Mouse (Mus musculus) adipocyte (in vitro differentiated cells): ENCODE data around the gene Tmem50a.
"Not testable (repeated sequence)": the region's sequence is repeated elsewhere in the genome, so short reads cannot be mapped to it uniquely, and the experiment has no call there.

ENCODE experiments used
- DNase-seq: peaks from one replicate; pipeline ENCODE4 v3.0.0-alpha.2; 2016; ENCODE audit warnings: low spot score

Gene Tmem50a

DNA sequence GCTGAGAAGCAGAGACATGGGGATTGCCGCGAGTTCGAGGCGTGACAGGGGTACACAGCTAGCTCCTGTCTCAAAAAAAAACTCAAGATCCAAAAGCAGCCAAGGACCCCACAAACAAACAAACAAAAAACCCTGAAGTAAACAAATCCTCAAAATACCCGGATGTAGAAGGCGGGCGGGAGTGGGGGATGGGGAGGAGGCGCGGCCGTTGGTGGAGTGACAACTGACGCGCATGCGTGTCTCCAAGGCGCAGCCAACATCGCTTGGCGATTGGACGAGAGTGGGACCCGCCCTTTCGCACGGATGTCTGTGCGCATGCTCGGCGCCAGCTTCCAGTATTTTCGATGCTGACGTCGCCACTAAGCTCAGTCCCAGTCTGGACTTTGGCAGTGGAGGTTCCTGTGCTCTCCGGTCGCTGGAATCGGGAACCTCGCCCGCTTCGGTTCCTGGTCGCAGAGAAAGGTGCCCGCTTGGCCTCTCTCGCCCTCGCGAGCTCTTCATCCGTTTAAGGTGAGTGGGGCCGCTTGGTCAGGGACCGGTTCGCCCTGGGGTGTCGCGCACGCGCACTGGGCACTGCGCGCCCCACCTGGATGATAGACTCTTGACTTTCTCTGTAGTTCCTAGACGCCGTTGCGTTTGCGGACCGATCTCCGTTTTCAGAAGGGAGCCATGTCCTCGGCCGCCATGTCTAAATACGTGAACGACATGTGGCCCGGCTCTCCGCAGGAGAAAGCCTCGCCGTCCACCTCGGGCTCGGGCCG is 8.6 kb upstream of the Tmem50a start, which contains the start of gene Rsrp1:
Rsrp1 (plus strand) TSS at position 335 of the 761 bp plus-strand sequence.
- peak; percentile 98 for DNase-seq

GRCm38 (mm10) chr4:134922925-134923244 is 8.1 kb upstream of the Tmem50a start:
- DNase-seq, result peak; percentile 80

GRCm38 (mm10) chr4:134922111-134922924 is 7.5 kb upstream of the Tmem50a start:
- no peak for DNase-seq

GRCm38 (mm10) chr4:134921703-134922102 is 6.9 kb upstream of the Tmem50a start:
- no peak for DNase-seq

GRCm38 (mm10) chr4:134920631-134921030 is 5.8 kb upstream of the Tmem50a start:
- no peak for DNase-seq

DNA sequence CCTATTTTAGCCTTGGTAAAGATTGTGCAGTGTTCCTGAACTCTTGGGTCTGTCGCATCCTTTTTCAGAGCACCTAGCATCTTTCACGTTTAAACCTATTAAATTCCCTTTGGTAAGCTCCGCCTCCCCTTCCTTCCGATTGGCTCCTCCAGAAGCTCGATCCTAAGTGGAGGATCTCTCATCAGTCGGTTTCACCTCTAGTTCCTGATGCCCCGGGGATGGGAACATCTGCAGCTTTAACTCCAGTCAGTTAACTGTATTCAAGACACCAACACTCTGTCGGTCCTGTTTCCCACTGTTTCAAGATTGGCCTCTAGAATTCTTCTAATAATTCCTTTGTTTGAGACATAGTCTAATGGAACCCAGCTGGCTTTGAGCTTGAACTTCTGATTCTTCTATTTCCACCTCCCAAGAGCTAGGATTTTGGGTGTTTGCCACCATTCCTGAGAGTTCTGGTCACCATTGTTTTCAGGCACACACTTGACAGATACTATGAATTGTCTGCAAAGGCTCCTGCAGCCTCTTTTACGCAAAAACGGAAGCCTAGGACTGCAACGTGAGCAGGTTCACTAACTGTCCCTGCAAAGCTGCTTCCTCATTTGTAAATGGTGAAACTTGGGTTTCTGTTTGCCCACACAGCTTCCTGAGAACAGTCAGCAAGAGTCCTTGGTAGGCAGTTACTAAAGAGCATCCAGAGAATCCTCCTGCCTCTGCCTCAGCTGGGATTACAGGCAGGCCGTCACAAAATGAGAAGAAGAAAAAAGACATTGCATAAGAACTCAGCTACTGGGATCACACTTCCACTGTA is 5.1 kb upstream of the Tmem50a start:
- DNase-seq, result no peak

DNA sequence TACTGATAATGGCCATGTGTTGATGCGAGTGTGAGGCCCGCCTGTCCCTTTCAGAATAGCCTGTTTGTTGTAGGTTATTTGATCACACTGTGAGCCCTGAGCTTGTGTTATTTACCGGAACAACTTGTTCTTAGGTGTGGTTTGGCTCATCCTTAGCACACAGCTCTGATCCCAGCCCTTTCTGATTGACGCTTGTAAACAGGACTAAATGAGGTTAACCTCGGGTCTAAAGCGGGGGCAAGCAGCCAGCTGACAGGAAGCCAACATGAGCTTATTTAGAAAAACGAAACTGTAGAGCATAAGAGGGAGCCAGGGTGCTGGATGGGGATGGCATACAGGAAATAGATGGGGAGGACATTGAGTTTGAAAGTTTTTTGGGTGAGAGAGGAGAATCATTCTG is 3.6 kb upstream of the Tmem50a start:
- peak; percentile 93 for DNase-seq

DNA sequence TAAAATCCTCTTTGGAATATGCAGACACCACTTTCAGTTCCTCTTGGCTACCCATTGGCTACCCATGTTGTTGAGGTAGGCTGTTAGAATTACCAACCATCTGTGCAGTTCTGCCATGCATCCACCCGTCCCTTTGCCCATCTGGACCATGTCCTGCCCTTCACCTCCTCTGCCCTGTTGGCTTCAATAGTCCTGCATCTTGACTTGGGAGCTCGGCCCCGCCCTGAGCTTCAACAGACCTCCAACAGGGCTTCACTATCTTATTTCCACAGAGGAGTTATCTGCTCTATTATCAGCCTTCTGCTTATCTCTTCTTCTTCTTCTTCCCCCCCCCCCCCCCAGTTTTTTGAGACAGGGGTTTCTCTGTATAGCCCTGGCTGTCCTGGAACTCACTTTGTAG is 2.4 kb upstream of the Tmem50a start:
- no peak for DNase-seq

DNA sequence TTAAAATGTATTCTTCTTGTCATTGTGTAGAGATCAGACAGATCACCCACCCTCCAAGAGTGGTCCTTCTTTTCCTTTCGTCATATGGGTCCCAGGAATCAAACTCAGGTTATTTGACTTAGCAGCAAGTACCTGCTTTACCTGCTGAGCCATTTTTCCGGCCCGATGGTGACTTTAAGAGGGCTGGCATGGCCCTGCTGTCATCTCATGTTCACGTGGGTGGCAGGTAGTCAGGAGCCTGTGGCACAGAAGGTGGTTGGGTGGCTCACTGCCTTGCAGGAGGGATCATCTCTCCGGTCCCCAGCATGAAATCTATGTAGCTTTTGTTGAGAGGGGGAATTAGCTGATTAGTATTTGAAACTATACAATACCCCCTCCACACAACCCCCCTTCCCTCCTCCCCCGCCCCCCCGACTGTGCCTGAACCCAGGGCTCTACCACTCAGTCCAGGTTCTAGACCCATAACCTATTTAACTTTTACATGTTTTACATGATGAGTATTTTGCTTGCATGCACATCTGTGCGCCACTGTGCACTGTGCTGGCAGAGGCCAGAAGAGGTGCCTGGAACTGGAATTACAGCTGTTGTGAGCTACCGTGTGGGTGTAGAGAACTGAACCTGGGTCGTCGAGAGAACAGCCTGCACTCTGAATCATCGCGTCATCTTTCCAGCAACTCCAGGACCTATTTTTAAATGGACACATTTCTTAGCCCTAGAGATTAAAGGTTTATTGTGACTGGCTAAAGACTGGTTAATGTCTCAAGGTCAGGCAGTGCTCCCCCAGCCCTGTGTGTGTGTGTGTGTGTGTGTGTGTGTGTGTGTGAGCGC is 613 bp upstream of the Tmem50a start:
- DNase-seq, result no peak

GRCm38 (mm10) chr4:134914122-134914863 is 531 bp downstream of the Tmem50a start:
- peak; percentile 25 for DNase-seq

DNA sequence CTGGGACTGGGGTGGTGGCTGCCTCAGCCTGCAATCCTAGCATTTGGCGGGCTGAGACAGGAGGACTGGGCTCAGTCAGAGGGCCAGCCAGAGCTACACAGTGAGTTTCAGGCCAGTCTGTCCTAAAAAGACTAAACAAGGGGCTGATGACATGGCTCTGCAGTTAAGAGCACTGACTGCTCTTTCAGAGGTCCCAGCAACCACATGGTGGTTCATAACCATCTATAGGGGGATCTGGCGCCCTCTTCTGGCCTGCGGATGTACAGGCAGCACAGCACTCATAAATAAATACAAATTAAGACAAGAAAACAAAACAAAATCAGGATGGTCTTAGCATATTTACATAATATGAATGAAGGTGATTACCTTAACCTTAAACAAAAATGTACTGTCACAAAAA is 1.4 kb downstream of the Tmem50a start:
- DNase-seq, result peak; percentile 74

GRCm38 (mm10) chr4:134911406-134911805 is 3.4 kb downstream of the Tmem50a start:
- not testable (repeated sequence) for DNase-seq

DNA sequence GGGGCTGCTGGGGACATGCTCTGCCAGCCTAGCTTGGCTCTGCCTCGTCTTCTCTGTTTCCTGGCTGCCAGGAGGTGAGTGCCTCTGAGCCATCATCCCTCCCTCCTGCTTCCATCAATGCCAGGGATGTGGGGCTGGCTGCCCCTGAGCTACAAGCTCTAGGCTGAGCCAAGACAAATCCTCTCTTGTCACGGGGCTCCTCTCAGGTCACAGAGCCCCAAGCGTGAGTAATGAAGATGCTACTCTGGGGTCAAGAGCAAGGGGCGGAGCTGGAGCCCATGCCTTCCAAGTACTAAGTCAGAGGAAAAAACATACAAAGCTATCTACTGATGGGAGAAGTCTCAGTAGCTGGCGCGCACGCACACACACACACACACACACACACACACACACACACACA is 11.8 kb downstream of the Tmem50a start:
- DNase-seq, result no peak

DNA sequence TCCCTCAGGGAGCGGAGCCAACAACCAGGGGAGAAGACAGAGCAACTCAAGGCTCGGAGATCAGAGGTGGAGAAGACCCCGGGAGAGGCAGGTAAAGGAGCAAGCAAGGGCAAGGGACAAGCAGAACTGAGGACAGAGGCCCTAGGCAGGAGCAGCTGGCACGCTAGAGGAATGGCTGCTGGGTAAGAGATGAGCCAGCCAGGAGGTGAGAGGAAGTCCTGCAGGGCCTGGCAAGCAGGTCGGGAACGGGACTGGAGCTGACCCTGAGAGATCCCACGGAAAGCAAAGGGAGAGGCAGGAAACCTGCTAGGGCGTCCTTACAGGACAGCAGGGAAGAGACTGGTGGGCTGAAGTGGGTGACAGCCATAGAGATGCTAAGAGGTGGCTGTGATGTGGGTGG is 13.7 kb downstream of the Tmem50a start:
- no peak for DNase-seq

DNA sequence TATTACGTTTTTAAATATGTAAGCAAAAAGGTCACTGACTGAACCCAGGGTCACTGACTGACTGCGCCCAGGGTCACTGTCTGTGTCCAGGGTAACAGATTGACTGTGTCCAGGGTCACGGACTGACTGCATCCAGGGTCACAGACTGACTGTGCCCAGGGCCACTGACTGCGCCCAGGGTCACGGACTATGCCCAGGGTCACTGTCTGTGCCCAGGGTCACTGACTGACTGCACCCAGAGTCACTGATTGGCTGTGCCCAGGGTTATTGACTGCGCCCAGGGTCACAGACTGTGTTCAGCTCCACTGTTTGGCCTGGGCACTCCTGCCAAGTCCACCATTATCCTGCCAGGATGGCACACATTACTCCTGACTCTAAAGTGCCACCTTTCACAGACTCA is 17.6 kb downstream of the Tmem50a start:
- DNase-seq, result no peak

DNA sequence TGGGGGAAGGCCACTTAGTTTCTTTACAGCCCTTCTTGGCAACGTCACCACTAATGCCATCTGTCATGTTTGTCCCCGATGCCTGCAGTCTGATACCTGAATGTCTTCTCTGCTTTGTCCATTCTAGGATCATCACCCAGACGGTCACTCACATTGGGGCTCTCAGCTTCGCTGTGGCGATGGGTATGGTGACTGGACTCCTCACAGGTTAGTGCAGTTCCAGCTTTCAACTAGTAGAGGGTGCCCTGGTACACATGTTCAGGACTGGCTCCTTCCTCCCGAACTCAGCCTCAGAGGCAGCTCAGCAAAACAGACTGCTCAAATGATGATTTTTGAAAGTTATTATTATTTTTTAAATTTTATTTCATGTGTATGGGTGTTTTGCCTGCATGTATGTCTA is 22.7 kb downstream of the Tmem50a start:
- no peak for DNase-seq

- no peak for DNase-seq
These were observed 30.5 kb downstream of the Tmem50a start for GRCm38 (mm10) chr4:134884364-134884763.

DNA sequence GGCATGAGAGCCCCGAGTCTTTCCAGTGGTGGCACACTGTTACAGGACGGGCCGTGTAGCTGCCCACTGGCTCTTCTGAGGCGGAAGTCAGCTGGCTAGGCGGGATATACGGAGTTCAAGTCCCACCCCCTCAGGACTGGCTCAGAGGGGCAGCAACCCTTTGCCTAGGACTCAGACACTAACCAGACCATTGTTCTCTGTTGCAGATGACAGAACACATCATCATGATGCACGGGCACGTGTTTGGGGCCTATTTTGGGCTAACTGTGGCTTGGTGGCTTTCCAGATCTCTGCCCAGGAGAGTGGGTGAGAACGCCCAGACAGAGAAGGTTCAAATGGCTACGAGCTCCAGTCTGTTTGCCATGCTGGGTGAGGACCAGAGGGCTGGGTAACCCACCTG is 31.0 kb downstream of the Tmem50a start:
- DNase-seq, result no peak

- no peak for DNase-seq
These were observed 31.6 kb downstream of the Tmem50a start for GRCm38 (mm10) chr4:134883266-134883665.

DNA sequence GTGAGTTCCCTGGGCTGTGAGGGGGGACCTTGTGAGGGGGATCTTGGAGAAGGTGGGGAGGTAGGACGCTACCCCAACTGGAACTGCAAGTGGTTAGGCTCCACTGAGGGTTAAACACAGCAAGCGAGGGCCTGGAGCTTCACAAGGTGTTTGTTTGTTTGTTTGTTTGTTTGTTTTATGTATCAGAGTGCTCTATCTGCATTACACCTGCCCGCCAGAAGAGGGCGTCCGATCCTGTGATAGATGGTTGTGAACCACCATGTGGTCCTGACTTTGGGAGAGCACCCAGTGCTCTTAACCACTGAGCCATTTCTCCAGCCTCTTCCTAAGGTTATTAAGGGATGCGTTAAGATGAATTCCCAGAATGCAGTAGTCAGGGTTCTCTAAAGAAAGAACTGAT is 34.8 kb downstream of the Tmem50a start:
- peak; percentile 20 for DNase-seq

- DNase-seq, result peak; percentile 56
These were observed 35.3 kb downstream of the Tmem50a start for GRCm38 (mm10) chr4:134879410-134879981.
